Mouse (Mus musculus) thymus, postnatal 10 days (tissue): Measurements from ENCODE around the gene Pnma3.
A peak's percentile ranks its signal among the peaks of the same experiment; 100 is the strongest.
"Not testable (repeated sequence)": the region's sequence is repeated elsewhere in the genome, so short reads cannot be mapped to it uniquely, and the experiment has no call there.

Experiments used
- DNase-seq, 2 experiments: peaks; one replicate each; pipeline ENCODE4 v3.0.0; 2021; ENCODE audit warnings: low spot score in 2 of 2

The Pnma3 gene

GRCm38 (mm10) chrX:73064415-73064793 lies at the start of gene Pnma3:
Gene Pnma3 (plus strand): TSS chrX:73064787.
- DNase-seq = no peak

- DNase-seq = no peak
These were observed 27.6 kb upstream of the Pnma3 start, which contains the start of gene Pnma5 for GRCm38 (mm10) chrX:73037003-73037402. Gene Pnma5 (minus strand): TSS chrX:73037103.

GRCm38 (mm10) chrX:73038831-73039230 lies 25.8 kb upstream of the Pnma3 start:
- no peak for DNase-seq

GRCm38 (mm10) chrX:73039666-73040065 lies 24.9 kb upstream of the Pnma3 start:
- no peak for DNase-seq

GRCm38 (mm10) chrX:73053860-73054563 lies 10.6 kb upstream of the Pnma3 start:
- peak; percentile 78 to 86 for DNase-seq

GRCm38 (mm10) chrX:73061528-73061927 lies 3.1 kb upstream of the Pnma3 start:
- no peak for DNase-seq

- no peak for DNase-seq
These were observed 2.3 kb upstream of the Pnma3 start for GRCm38 (mm10) chrX:73062323-73062722.

GRCm38 (mm10) chrX:73063512-73064414 lies 824 bp upstream of the Pnma3 start:
- no peak for DNase-seq

GRCm38 (mm10) chrX:73066765-73067312 lies 2.3 kb downstream of the Pnma3 start:
- not testable (repeated sequence) for DNase-seq

- peak in 1 of 2 experiments; percentile 15 for DNase-seq
These were observed 17.9 kb downstream of the Pnma3 start, which contains the start of gene Xlr4a for GRCm38 (mm10) chrX:73082267-73083055. Gene Xlr4a (minus strand): TSS chrX:73082478.

GRCm38 (mm10) chrX:73096941-73097508 lies 32.4 kb downstream of the Pnma3 start, which contains the start of gene Xlr3a:
Gene Xlr3a (minus strand): TSS chrX:73097095.
- not testable (repeated sequence) for DNase-seq

- DNase-seq = not testable (repeated sequence)
These were observed 52.2 kb downstream of the Pnma3 start, which contains the start of gene Gm14685 for GRCm38 (mm10) chrX:73116747-73117146. Gene Gm14685 (plus strand): TSS chrX:73117047.
